Mouse (Mus musculus): ENCODE measurements at regions not wholly inside any gene's neighbourhood (a gene's known extent, or its start where the extent isn't known, plus 50 kb on each side); places are given as distances from the start of the nearest gene placed in this dataset.

DNA sequence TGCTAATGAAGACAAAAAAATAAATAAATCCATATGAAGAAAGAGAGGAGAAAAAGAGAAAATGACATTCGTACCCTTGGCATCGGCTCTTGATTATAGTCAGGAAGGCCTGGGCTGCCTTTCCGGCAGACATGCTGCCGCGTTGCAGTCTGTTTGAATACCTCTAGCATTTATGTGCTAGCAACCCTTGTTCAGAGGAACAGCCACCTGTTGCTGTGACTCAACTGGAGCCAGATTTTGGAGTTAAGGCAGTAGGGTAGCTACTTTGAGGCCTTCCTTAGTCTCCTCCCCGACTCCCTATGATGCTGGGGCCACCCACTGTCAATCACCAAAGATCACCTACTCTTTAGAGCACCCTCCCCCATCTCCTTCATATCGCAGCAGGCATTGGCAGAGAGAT, 148.5 kb upstream of the Cops8 start:
- no peak for ATAC-seq (ENCODE audit: low FRiP score, low read depth)
- Histone ChIP-seq H3K4me3 (no peak overlapping the region), H3K9me3 (no peaks in the 10 kb centered on the region), H3K9ac (no peak overlapping the region), H3K27me3 (no peaks in the 10 kb centered on the region), H3K27ac (replicated peaks) (no peak overlapping the region), H3K4me2 (no peak overlapping the region), H3K4me1 (replicated peaks) (peaks cover 11% of the 10 kb centered on the region), H3K36me3 (no peaks in the 10 kb centered on the region)
- WGBS = 53% methylated on average over 7 of the region's 7 CpGs

DNA sequence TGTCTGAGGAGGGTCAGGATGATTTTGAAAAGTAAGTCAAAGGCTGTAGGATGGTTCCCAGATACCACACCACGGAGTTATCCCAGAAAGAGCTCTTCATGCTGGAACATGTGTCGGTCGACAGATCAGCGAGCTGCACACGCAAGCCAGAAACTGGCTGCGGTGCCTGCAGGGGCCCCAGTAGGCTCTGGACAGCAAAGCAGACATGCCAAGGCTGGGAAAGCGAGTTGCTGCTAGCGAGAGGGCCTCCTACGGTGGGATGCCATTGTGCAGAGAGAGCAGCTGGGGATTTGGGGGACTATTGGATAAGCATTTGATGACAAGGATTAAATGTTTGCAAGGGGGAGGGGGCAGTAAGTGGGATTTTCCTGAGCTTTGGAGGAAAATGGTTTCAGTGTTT, 145.4 kb upstream of the Cops8 start:
- WGBS = 7% methylated on average over 9 of the region's 9 CpGs
- ATAC-seq (ENCODE audit: low FRiP score, low read depth) = no peak
- H3K4me3 ChIP-seq = no peak overlapping the region
- H3K4me1 ChIP-seq (replicated peaks) = peaks cover 11% of the 10 kb centered on the region
- H3K27me3 ChIP-seq = no peaks in the 10 kb centered on the region
- no peak overlapping the region for H3K9ac ChIP-seq
- peak overlapping the region; percentile 17; the same call in 1 of the 2 replicates for H3K4me2 ChIP-seq
- H3K9me3 ChIP-seq = no peaks in the 10 kb centered on the region
- no peaks in the 10 kb centered on the region for H3K36me3 ChIP-seq
- H3K27ac ChIP-seq (replicated peaks) = no peak overlapping the region

DNA sequence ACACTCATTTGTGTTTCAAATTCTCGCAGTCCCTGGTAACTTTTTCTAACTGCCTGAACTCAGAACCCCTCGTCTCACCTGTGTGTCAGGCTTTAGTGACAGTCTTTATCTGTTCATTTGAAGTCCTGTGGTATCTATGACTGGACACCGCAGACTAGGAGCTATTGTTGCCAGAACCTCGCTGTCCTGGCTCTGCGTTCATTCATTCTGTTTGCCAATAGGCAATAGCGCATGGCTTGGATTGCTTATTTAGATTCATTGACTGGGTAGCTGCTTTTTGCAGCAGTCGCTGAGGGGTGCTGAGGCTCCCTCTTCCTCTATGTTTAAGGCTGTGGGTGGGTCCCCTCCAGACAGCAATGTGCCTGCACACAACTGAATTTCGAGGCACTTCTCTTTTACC, 144.6 kb upstream of the Cops8 start:
- Histone ChIP-seq H3K27ac (replicated peaks) (no peak overlapping the region), H3K4me2 (no peak overlapping the region)
- ATAC-seq (ENCODE audit: low FRiP score, low read depth) = no peak

DNA sequence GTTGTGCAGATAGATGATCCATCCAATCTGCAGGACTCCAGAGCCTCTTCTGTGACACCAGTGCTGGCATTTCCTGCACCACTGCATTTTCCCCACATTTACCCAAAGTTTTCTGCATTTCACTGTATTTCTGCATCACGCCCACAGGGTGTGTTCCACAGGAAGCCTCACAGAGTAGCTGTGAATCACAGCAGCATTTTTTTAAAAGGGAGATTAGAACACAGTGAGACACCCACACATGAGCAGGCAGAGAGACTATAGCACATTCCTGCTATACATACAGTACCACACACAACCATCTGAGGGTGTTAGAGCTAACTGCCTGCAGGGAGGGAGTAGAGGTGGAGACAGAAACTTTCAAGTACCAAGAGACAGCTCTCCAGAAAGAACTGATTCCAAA, 141.1 kb upstream of the Cops8 start:
- Histone ChIP-seq H3K4me2 (no peak overlapping the region), H3K4me3 (no peak overlapping the region), H3K4me1 (replicated peaks) (peaks cover 11% of the 10 kb centered on the region), H3K9me3 (no peaks in the 10 kb centered on the region), H3K9ac (no peak overlapping the region), H3K36me3 (no peaks in the 10 kb centered on the region), H3K27ac (replicated peaks) (no peak overlapping the region), H3K27me3 (0 out of 2 replicates have a peak, but pooled peaks cover 2% of the 10 kb centered on the region)
- no peak for ATAC-seq (ENCODE audit: low FRiP score, low read depth)
- 95% methylated on average over 1 of the region's 1 CpGs for WGBS

More for the DNA sequence above, 144.6 kb upstream of the Cops8 start:
- 47% methylated on average over 8 of the region's 8 CpGs for WGBS
- Histone ChIP-seq H3K27me3 (no peaks in the 10 kb centered on the region), H3K4me3 (no peak overlapping the region), H3K9me3 (no peaks in the 10 kb centered on the region), H3K36me3 (no peaks in the 10 kb centered on the region), H3K4me1 (replicated peaks) (peaks cover 11% of the 10 kb centered on the region), H3K9ac (no peak overlapping the region)

DNA sequence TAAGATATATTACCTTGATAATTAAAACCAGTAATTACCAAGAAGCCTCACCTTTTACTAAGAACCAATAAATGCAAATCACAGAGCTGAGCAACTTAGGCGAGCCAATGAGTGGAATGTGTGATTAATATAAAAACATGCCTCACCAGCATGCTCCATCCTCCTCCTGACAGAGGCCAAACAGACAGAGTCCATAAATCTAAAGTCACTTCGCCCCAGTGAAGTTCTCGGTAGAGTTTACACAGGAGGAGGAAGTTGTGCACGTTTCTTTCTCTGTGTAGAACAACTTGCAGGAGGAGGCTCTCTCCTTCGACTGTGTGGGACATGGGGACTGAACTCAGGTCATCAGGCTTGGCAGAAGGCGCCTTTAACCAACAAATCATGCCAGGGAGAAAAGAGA, 139.5 kb upstream of the Cops8 start:
- Histone ChIP-seq H3K4me1 (replicated peaks) (peaks cover 1% of the 10 kb centered on the region; the same call in 1 of the 2 replicates), H3K27ac (replicated peaks) (no peak overlapping the region), H3K4me2 (no peak overlapping the region), H3K27me3 (peaks cover 2% of the 10 kb centered on the region; the same call in 1 of the 2 replicates), H3K36me3 (no peaks in the 10 kb centered on the region), H3K9me3 (no peaks in the 10 kb centered on the region), H3K4me3 (no peak overlapping the region), H3K9ac (no peak overlapping the region)
- 86% methylated on average over 6 of the region's 6 CpGs for WGBS
- no peak for ATAC-seq (ENCODE audit: low FRiP score, low read depth)

DNA sequence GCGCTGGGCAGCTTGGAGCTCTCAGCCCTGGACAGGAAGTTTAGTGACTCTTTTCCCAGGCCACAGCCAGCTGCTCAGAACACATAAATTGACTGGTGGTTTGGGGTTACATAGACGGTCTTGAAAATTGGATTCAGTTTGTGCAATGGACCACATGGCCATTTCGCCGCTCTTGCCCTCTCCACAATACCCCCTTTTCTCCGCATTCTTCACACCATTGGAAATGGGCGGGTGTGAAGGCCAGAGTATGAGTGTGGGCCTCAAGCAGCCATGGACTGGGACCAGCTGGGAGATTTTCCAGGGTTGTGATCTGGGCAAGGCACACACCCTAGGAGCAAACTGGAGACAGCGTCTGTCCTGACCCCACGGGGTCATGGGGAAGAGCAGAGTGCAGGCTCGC, 135.1 kb upstream of the Cops8 start:
- WGBS = 42% methylated on average over 9 of the region's 9 CpGs
- no peak overlapping the region for H3K27ac ChIP-seq (replicated peaks)
- no peak overlapping the region for H3K4me2 ChIP-seq
- no peak for ATAC-seq (ENCODE audit: low FRiP score, low read depth)
- peaks cover 2% of the 10 kb centered on the region for H3K27me3 ChIP-seq
- no peaks in the 10 kb centered on the region for H3K9me3 ChIP-seq
- no peak overlapping the region for H3K9ac ChIP-seq
- peaks cover 10% of the 10 kb centered on the region for H3K4me1 ChIP-seq (replicated peaks)
- no peaks in the 10 kb centered on the region for H3K36me3 ChIP-seq
- H3K4me3 ChIP-seq = no peak overlapping the region

DNA sequence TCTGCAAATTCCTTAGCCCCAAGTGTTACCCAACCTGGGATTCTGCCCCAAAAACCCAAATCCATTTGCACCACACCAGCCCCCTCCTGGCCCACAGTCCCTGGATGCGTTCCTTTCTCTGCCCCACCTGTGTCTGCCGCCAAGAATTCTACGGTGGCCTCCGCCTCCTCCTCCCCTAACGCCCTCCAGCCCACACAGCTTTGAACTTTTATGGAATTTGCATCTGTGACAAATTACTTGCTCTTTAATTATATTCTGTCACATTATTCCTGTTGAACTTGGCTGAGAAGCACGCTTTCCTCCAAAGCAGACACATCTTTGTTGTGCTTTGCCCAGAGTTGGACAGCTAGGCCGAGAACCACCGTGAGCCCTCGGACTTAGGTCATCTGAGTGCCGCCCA, 131.8 kb upstream of the Cops8 start:
- Histone ChIP-seq H3K27me3 (peaks cover 2% of the 10 kb centered on the region), H3K4me2 (no peak overlapping the region), H3K27ac (replicated peaks) (no peak overlapping the region), H3K36me3 (no peaks in the 10 kb centered on the region), H3K4me1 (replicated peaks) (peaks cover 25% of the 10 kb centered on the region), H3K9ac (no peak overlapping the region), H3K4me3 (no peak overlapping the region), H3K9me3 (no peaks in the 10 kb centered on the region)
- 38% methylated on average over 10 of the region's 10 CpGs for WGBS
- no peak for ATAC-seq (ENCODE audit: low FRiP score, low read depth)

DNA sequence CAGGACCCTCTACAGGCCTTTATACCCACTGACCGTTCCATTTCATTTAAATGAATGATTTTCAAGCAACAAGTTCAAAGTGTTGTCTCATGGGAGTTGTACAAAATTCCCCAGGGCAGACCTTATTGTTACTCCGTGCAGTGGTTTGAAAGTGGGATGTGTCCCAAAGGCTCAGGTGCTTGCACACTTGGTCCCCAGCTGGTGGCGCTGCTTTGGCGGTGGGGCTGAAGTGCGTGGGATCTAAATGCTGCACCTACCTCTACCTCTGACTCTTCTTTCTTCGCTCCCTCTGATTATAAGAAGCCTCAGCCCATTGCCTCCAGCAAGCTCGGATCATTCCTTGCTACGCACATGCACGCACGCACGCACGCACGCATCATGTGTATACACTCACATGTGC, 131.0 kb upstream of the Cops8 start:
- ATAC-seq (ENCODE audit: low FRiP score, low read depth) = no peak
- H3K4me2 ChIP-seq = no peak overlapping the region
- WGBS = 88% methylated on average over 13 of the region's 13 CpGs
- H3K27ac ChIP-seq (replicated peaks) = no peak overlapping the region
- no peak overlapping the region for H3K4me3 ChIP-seq
- H3K9me3 ChIP-seq = no peaks in the 10 kb centered on the region
- H3K36me3 ChIP-seq = no peaks in the 10 kb centered on the region
- H3K27me3 ChIP-seq = no peaks in the 10 kb centered on the region; the same call in none of the 2 replicates
- H3K4me1 ChIP-seq (replicated peaks) = peaks cover 32% of the 10 kb centered on the region
- no peak overlapping the region for H3K9ac ChIP-seq

DNA sequence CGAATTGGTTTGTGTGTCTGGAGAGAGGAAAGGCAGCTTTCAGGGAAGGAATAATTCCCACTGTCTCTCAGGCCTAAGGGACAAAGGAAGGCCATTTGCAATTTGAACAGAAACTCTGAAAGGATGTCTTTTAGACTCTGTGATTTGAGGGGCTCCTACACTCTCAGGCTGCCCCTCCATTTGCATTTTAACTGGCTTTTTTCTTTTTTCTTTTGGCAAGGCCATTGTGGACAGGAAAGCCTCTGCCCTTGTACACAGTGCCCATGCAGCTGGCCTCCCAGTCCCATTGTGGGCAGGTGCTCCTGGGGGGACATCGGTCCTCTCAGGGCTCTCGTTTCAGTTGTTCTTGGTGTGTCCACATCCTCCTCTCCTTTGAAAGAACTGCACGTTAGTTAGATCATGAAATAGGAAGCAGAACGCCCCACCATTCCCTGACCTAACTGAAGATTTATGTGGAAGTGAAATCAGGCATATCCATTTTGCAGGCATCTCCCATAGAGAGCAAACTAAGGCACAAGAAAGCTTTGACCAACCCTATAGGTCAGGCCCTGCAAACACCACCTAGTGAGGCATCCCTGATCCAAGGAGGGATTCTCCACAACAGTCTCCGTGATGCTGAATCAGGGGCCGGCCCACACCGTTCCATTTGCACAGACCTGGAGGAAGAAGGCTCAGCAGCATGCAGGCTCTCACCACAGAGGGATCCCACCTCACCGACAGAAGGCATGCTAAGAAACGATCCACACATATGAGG, 127.5 kb upstream of the Cops8 start:
- Histone ChIP-seq H3K4me2 (no peak overlapping the region), H3K9me3 (no peaks in the 10 kb centered on the region), H3K9ac (no peak overlapping the region), H3K27ac (replicated peaks) (peak overlapping the region; percentile 62), H3K4me1 (replicated peaks) (peaks cover 36% of the 10 kb centered on the region), H3K27me3 (no peaks in the 10 kb centered on the region; the same call in 1 of the 2 replicates), H3K4me3 (no peak overlapping the region), H3K36me3 (no peaks in the 10 kb centered on the region)
- 43% methylated on average over 10 of the region's 10 CpGs for WGBS
- ATAC-seq (ENCODE audit: low FRiP score, low read depth) = peak; percentile 87

DNA sequence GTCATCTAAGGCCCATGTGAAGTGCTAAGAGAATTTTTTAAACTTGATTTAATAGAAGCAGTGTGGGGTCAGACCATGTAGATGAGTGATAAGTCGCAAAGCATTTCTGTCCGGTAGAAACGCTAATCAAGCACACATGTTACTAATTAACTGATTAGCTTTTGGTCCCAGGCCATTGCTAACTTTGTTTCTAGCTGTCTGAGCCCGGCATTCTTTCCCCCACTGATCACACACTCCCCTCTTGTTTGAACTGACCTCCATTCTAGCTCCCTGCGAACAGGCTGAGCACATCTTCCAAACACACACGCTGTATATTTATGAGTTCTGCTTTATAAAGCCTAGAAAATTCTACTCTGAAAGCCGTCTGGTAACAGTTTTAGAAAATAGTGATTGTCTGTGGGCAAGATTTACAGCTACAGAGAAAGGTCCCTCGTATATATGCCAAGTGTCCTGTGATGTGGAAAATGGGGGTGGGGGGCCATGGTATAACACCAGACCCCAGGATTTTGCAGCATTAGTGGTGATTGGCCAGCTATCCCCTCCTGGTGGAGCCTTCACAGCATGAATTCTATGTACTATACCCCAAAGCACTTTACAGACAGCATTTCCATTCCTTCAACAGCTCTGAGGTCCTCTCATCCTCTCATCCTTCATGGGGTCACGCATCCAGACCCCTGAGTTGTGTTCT, 126.1 kb upstream of the Cops8 start:
- Histone ChIP-seq H3K4me3 (no peak overlapping the region), H3K9ac (no peak overlapping the region), H3K4me1 (replicated peaks) (peaks cover 26% of the 10 kb centered on the region), H3K27ac (replicated peaks) (no peak overlapping the region), H3K4me2 (no peak overlapping the region), H3K36me3 (no peaks in the 10 kb centered on the region), H3K27me3 (no peaks in the 10 kb centered on the region), H3K9me3 (no peaks in the 10 kb centered on the region)
- WGBS = 33% methylated on average over 9 of the region's 9 CpGs
- no peak for ATAC-seq (ENCODE audit: low FRiP score, low read depth)

DNA sequence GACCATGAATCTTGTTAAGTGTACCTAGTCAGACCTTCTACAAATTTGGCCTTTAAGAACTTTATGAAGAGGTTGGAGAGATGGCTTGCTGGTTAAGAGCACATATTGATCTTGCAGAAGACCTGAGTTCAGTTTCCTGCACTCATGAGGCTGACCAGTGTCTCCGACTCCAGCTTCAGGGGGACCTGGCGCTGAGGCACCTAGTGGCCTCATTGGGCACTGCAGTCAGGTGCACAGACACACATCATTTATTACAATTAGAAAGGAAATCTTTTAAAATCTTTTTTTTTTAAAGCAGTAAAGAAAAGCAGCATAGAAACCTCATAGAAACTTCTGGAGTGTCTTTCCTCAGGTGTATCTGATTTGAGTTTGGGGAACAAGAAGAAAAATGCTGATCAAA, 123.9 kb upstream of the Cops8 start:
- H3K9me3 ChIP-seq = no peaks in the 10 kb centered on the region
- ATAC-seq (ENCODE audit: low FRiP score, low read depth) = no peak
- H3K4me1 ChIP-seq (replicated peaks) = peaks cover 26% of the 10 kb centered on the region
- H3K4me2 ChIP-seq = no peak overlapping the region
- 100% methylated on average over 2 of the region's 2 CpGs for WGBS
- no peak overlapping the region for H3K4me3 ChIP-seq
- H3K36me3 ChIP-seq = no peaks in the 10 kb centered on the region
- no peaks in the 10 kb centered on the region for H3K27me3 ChIP-seq
- H3K27ac ChIP-seq (replicated peaks) = no peak overlapping the region
- no peak overlapping the region for H3K9ac ChIP-seq

DNA sequence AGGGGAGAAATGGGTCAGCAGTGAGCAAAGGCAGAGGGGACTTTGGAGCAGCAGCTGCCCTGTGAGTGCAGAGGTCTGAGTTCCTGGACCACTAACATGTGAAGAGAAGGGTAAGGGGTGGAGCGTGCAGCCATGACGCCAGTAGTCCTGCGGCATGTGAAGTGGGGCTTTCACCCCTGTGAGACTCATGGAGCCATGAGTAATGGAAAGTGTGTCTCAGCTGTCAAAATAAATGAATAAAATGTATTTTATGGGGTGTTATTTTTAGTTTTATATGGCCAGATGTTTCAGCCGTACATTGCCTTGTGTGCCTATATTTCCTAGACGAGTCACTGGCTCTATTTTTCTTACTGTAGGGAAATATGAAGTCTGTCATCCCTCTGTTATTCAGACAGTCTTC, 121.5 kb upstream of the Cops8 start:
- no peak for ATAC-seq (ENCODE audit: low FRiP score, low read depth)
- Histone ChIP-seq H3K9me3 (no peaks in the 10 kb centered on the region), H3K4me3 (no peak overlapping the region), H3K9ac (no peak overlapping the region), H3K36me3 (no peaks in the 10 kb centered on the region), H3K27ac (replicated peaks) (no peak overlapping the region), H3K4me1 (replicated peaks) (peaks cover 12% of the 10 kb centered on the region), H3K27me3 (no peaks in the 10 kb centered on the region), H3K4me2 (no peak overlapping the region)
- 94% methylated on average over 5 of the region's 5 CpGs for WGBS
